Mouse (Mus musculus): ENCODE measurements at regions not wholly inside any gene's neighbourhood (a gene's known extent, or its start where the extent isn't known, plus 50 kb on each side); places are given as distances from the start of the nearest gene placed in this dataset.

- H3K4me2 ChIP-seq (ENCODE audit: low read depth, low read length) = no peak overlapping the region
- DNase-seq (ENCODE audit: low spot score) (no peak), ATAC-seq (ENCODE audit: low read depth) (no peak)
- H3K27ac ChIP-seq (replicated peaks; ENCODE audit: low read depth, low read length) = no peak overlapping the region
- H3K27me3 ChIP-seq (replicated peaks; ENCODE audit: control insufficient read depth, insufficient read depth, low read length) = no peaks in the 10 kb centered on the region
- no peak overlapping the region for H3K9ac ChIP-seq (ENCODE audit: low read depth, low read length)
- H3K36me3 ChIP-seq (ENCODE audit: control insufficient read depth, insufficient read depth, low read length) = no peaks in the 10 kb centered on the region
- H3K4me3 ChIP-seq (ENCODE audit: low read depth, low read length) = no peak overlapping the region
- 83% methylated on average over 2 of the region's 2 CpGs for WGBS
- no peaks in the 10 kb centered on the region for H3K9me3 ChIP-seq (ENCODE audit: control insufficient read depth, low read length)
- H3K4me1 ChIP-seq (ENCODE audit: control insufficient read depth, insufficient read depth, low read length) = no peaks in the 10 kb centered on the region
These were observed 530.0 kb upstream of the Fam98a start for GRCm38 (mm10) chr17:76081780-76082179.

- no peaks in the 10 kb centered on the region for H3K9me3 ChIP-seq (ENCODE audit: control insufficient read depth, low read length)
- no peak overlapping the region for H3K4me2 ChIP-seq (ENCODE audit: low read depth, low read length)
- H3K9ac ChIP-seq (ENCODE audit: low read depth, low read length) = no peak overlapping the region
- no peak overlapping the region for H3K27ac ChIP-seq (replicated peaks; ENCODE audit: low read depth, low read length)
- DNase-seq (ENCODE audit: low spot score) (no peak), ATAC-seq (ENCODE audit: low read depth) (no peak)
- no peaks in the 10 kb centered on the region for H3K27me3 ChIP-seq (replicated peaks; ENCODE audit: control insufficient read depth, insufficient read depth, low read length)
- 73% methylated on average over 1 of the region's 1 CpGs for WGBS
- no peaks in the 10 kb centered on the region for H3K4me1 ChIP-seq (ENCODE audit: control insufficient read depth, insufficient read depth, low read length)
- no peak overlapping the region for H3K4me3 ChIP-seq (ENCODE audit: low read depth, low read length)
- no peaks in the 10 kb centered on the region for H3K36me3 ChIP-seq (ENCODE audit: control insufficient read depth, insufficient read depth, low read length)
These were observed 494.7 kb upstream of the Fam98a start for GRCm38 (mm10) chr17:76046438-76046837.

- ATAC-seq (ENCODE audit: low read depth) = no peak
- H3K4me1 ChIP-seq (ENCODE audit: control insufficient read depth, insufficient read depth, low read length) = no peaks in the 10 kb centered on the region
- no peaks in the 10 kb centered on the region for H3K36me3 ChIP-seq (ENCODE audit: control insufficient read depth, insufficient read depth, low read length)
- H3K9me3 ChIP-seq (ENCODE audit: control insufficient read depth, low read length) = 0 out of 2 replicates have a peak, but pooled peaks cover 3% of the 10 kb centered on the region
- no peak overlapping the region for H3K9ac ChIP-seq (ENCODE audit: low read depth, low read length)
- H3K4me3 ChIP-seq (ENCODE audit: low read depth, low read length) = no peak overlapping the region
- WGBS = 88% methylated on average over 1 of the region's 1 CpGs
- no peak overlapping the region for H3K27ac ChIP-seq (replicated peaks; ENCODE audit: low read depth, low read length)
- H3K4me2 ChIP-seq (ENCODE audit: low read depth, low read length) = no peak overlapping the region
- no peaks in the 10 kb centered on the region for H3K27me3 ChIP-seq (replicated peaks; ENCODE audit: control insufficient read depth, insufficient read depth, low read length)
- DNase-seq (ENCODE audit: low spot score) = no peak
These were observed 481.0 kb upstream of the Fam98a start for GRCm38 (mm10) chr17:76032710-76033109.

GRCm38 (mm10) chr17:76008011-76008410 lies 456.3 kb upstream of the Fam98a start:
- DNase-seq (ENCODE audit: low spot score) = peak; percentile 2
- Histone ChIP-seq H3K4me3 (ENCODE audit: low read depth, low read length) (no peak overlapping the region), H3K4me2 (ENCODE audit: low read depth, low read length) (no peak overlapping the region), H3K27ac (replicated peaks; ENCODE audit: low read depth, low read length) (no peak overlapping the region), H3K9ac (ENCODE audit: low read depth, low read length) (no peak overlapping the region), H3K36me3 (ENCODE audit: control insufficient read depth, insufficient read depth, low read length) (no peaks in the 10 kb centered on the region), H3K9me3 (ENCODE audit: control insufficient read depth, low read length) (no peaks in the 10 kb centered on the region), H3K4me1 (ENCODE audit: control insufficient read depth, insufficient read depth, low read length) (no peaks in the 10 kb centered on the region), H3K27me3 (replicated peaks; ENCODE audit: control insufficient read depth, insufficient read depth, low read length) (no peaks in the 10 kb centered on the region)
- WGBS = 45% methylated on average over 1 of the region's 1 CpGs
- no peak for ATAC-seq (ENCODE audit: low read depth)

GRCm38 (mm10) chr17:76002836-76003235 lies 451.1 kb upstream of the Fam98a start:
- no peak overlapping the region for H3K27ac ChIP-seq (replicated peaks; ENCODE audit: low read depth, low read length)
- no peak overlapping the region for H3K9ac ChIP-seq (ENCODE audit: low read depth, low read length)
- no peaks in the 10 kb centered on the region for H3K36me3 ChIP-seq (ENCODE audit: control insufficient read depth, insufficient read depth, low read length)
- no peaks in the 10 kb centered on the region for H3K4me1 ChIP-seq (ENCODE audit: control insufficient read depth, insufficient read depth, low read length)
- H3K4me2 ChIP-seq (ENCODE audit: low read depth, low read length) = no peak overlapping the region
- peak; percentile 7 for DNase-seq (ENCODE audit: low spot score)
- ATAC-seq (ENCODE audit: low read depth) = no peak
- no peaks in the 10 kb centered on the region for H3K9me3 ChIP-seq (ENCODE audit: control insufficient read depth, low read length)
- no peak overlapping the region for H3K4me3 ChIP-seq (ENCODE audit: low read depth, low read length)
- H3K27me3 ChIP-seq (replicated peaks; ENCODE audit: control insufficient read depth, insufficient read depth, low read length) = no peaks in the 10 kb centered on the region

GRCm38 (mm10) chr17:75961371-75961770 lies 409.6 kb upstream of the Fam98a start:
- ATAC-seq (ENCODE audit: low read depth) = no peak
- no peaks in the 10 kb centered on the region for H3K4me1 ChIP-seq (ENCODE audit: control insufficient read depth, insufficient read depth, low read length)

GRCm38 (mm10) chr17:75936686-75937380 lies 385.1 kb upstream of the Fam98a start:
- no peak overlapping the region for H3K4me3 ChIP-seq (ENCODE audit: low read depth, low read length)
- DNase-seq (ENCODE audit: low spot score) = no peak
- no peak overlapping the region for H3K9ac ChIP-seq (ENCODE audit: low read depth, low read length)
- no peaks in the 10 kb centered on the region for H3K27me3 ChIP-seq (replicated peaks; ENCODE audit: control insufficient read depth, insufficient read depth, low read length)
- no peaks in the 10 kb centered on the region for H3K36me3 ChIP-seq (ENCODE audit: control insufficient read depth, insufficient read depth, low read length)
- no peak overlapping the region for H3K4me2 ChIP-seq (ENCODE audit: low read depth, low read length)
- no peak for ATAC-seq (ENCODE audit: low read depth)
- 85% methylated on average over 6 of the region's 6 CpGs for WGBS
- no peak overlapping the region for H3K27ac ChIP-seq (replicated peaks; ENCODE audit: low read depth, low read length)
- no peaks in the 10 kb centered on the region for H3K9me3 ChIP-seq (ENCODE audit: control insufficient read depth, low read length)
- no peaks in the 10 kb centered on the region for H3K4me1 ChIP-seq (ENCODE audit: control insufficient read depth, insufficient read depth, low read length)

More at GRCm38 (mm10) chr17:75961371-75961770, 409.6 kb upstream of the Fam98a start:
- H3K27me3 ChIP-seq (replicated peaks; ENCODE audit: control insufficient read depth, insufficient read depth, low read length) = no peaks in the 10 kb centered on the region
- peak; percentile 3 for DNase-seq (ENCODE audit: low spot score)
- no peak overlapping the region for H3K9ac ChIP-seq (ENCODE audit: low read depth, low read length)
- H3K27ac ChIP-seq (replicated peaks; ENCODE audit: low read depth, low read length) = no peak overlapping the region
- WGBS = 63% methylated on average over 2 of the region's 2 CpGs
- H3K36me3 ChIP-seq (ENCODE audit: control insufficient read depth, insufficient read depth, low read length) = no peaks in the 10 kb centered on the region
- no peaks in the 10 kb centered on the region for H3K9me3 ChIP-seq (ENCODE audit: control insufficient read depth, low read length)
- H3K4me3 ChIP-seq (ENCODE audit: low read depth, low read length) = no peak overlapping the region
- no peak overlapping the region for H3K4me2 ChIP-seq (ENCODE audit: low read depth, low read length)

- 58% methylated on average over 1 of the region's 1 CpGs for WGBS
- Histone ChIP-seq H3K27me3 (replicated peaks; ENCODE audit: control insufficient read depth, insufficient read depth, low read length) (no peaks in the 10 kb centered on the region), H3K36me3 (ENCODE audit: control insufficient read depth, insufficient read depth, low read length) (no peaks in the 10 kb centered on the region), H3K4me2 (ENCODE audit: low read depth, low read length) (no peak overlapping the region), H3K9me3 (ENCODE audit: control insufficient read depth, low read length) (no peaks in the 10 kb centered on the region), H3K9ac (ENCODE audit: low read depth, low read length) (no peak overlapping the region), H3K27ac (replicated peaks; ENCODE audit: low read depth, low read length) (no peak overlapping the region), H3K4me3 (ENCODE audit: low read depth, low read length) (no peak overlapping the region), H3K4me1 (ENCODE audit: control insufficient read depth, insufficient read depth, low read length) (no peaks in the 10 kb centered on the region)
- DNase-seq (ENCODE audit: low spot score) (peak; percentile 34), ATAC-seq (ENCODE audit: low read depth) (no peak)
These were observed 379.3 kb upstream of the Fam98a start for GRCm38 (mm10) chr17:75931022-75931421.

- Histone ChIP-seq H3K4me2 (ENCODE audit: low read depth, low read length) (no peak overlapping the region), H3K9ac (ENCODE audit: low read depth, low read length) (no peak overlapping the region), H3K9me3 (ENCODE audit: control insufficient read depth, low read length) (no peaks in the 10 kb centered on the region), H3K27ac (replicated peaks; ENCODE audit: low read depth, low read length) (no peak overlapping the region), H3K27me3 (replicated peaks; ENCODE audit: control insufficient read depth, insufficient read depth, low read length) (no peaks in the 10 kb centered on the region), H3K4me3 (ENCODE audit: low read depth, low read length) (no peak overlapping the region), H3K4me1 (ENCODE audit: control insufficient read depth, insufficient read depth, low read length) (no peaks in the 10 kb centered on the region), H3K36me3 (ENCODE audit: control insufficient read depth, insufficient read depth, low read length) (no peaks in the 10 kb centered on the region)
- ATAC-seq (ENCODE audit: low read depth) (no peak), DNase-seq (ENCODE audit: low spot score) (no peak)
- WGBS = 86% methylated on average over 2 of the region's 2 CpGs
These were observed 368.5 kb upstream of the Fam98a start for GRCm38 (mm10) chr17:75920240-75920639.

All from embryonic facial prominence, embryonic 14.5 days (tissue).